Mouse (Mus musculus) telencephalon, adult 2 months (tissue): ENCODE measurements at regions not wholly inside any gene's neighbourhood (a gene's known extent, or its start where the extent isn't known, plus 50 kb on each side); places are given as distances from the start of the nearest gene placed in this dataset.

ENCODE experiments used
- DNase-seq: peaks from one replicate; pipeline ENCODE4 v3.0.0-alpha.2; 2011; ENCODE audit warnings: low read depth, low spot score

- no peak for DNase-seq
Measured at GRCm38 (mm10) chr15:60111046-60111445, 94.6 kb upstream of the 4933412E24Rik start.

- no peak for DNase-seq
Measured at GRCm38 (mm10) chr15:60104126-60104525, 87.7 kb upstream of the 4933412E24Rik start.

DNA sequence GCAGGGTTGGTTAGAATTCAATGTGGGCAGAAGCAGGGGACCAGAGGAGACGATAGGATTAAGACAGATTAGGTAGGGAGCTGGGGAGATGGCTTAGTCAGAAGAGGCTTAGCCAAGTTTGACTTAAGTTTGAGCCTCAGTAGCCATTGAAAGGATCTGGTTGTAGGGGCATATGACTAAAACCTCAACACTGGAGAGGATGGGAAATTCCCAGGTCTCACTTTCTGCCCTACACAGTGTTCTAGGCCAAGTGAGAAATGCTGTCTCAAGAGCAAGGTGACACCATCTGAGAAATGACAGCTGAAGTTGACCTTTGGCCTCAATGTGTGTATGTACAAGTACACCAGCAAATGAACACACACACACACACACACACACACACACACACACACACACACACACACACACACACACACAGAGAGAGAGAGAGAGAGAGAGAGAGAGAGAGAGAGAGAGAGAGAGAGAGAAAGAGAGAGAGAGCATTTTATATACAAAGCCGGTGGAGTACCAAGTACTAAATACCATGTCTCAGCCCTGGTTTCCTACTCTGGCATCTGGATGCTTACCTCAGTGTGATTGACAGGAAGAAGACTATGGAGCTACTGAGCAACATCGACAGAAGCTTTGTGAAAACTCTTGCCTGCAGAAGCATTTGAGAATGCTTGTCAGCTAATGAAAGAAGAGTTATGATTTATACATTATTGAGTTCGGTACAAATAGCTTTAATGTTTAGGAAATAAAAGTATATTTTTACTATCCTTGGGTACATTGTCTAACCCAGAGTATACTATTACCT, 85.3 kb upstream of the 4933412E24Rik start:
- DNase-seq, result no peak

GRCm38 (mm10) chr15:60097141-60097540, 80.7 kb upstream of the 4933412E24Rik start:
- no peak for DNase-seq

DNA sequence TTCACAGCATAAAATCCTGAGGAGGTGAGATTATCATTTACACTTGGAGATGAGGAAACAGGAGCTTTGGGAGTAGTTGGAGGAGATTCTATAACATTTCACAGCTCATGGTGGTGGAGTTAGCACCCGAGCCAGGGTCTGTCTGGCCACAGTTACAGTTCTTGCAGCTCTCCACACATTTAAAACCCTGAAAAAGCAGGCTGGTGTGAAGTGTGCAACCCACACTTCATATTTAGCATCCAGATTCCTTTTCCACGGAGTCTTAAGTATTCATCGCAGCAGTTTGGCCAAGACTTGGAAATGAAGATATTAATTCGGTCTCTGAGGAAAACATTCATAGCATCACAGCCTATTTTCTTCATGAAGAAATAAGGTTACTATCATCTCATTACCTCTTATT, 79.7 kb upstream of the 4933412E24Rik start:
- DNase-seq, result no peak

GRCm38 (mm10) chr15:60089921-60090320, 73.5 kb upstream of the 4933412E24Rik start:
- DNase-seq, result no peak

- no peak for DNase-seq
Measured at GRCm38 (mm10) chr15:60088964-60089899, 72.8 kb upstream of the 4933412E24Rik start.
